Mouse (Mus musculus) myocyte (in vitro differentiated cells): ENCODE measurements around the gene Cysrt1.

Experiments used
- CEBPB ChIP-seq: IDR thresholded peaks from 2 replicates; pipeline ENCODE4 v1.6.1; 2011; ENCODE audit warnings: mild to moderate bottlenecking, moderate library complexity; ENCODE audit not compliant: poor library complexity, insufficient read depth, severe bottlenecking
- MAX ChIP-seq: IDR thresholded peaks from one replicate; pipeline ENCODE4 v1.6.1; 2011; ENCODE audit warnings: low read depth, mild to moderate bottlenecking, control low read depth
- MYOD1 ChIP-seq, 3 experiments: IDR thresholded peaks; one replicate each; pipeline ENCODE4 v1.6.1; 2011; ENCODE audit warnings: control low read depth in 2 of 3, low read depth in 2 of 3, mild to moderate bottlenecking in 2 of 3, moderate library complexity in 1 of 3; ENCODE audit not compliant: insufficient read length in 2 of 3, control insufficient read depth in 1 of 3
- POLR2A ChIP-seq: IDR thresholded peaks from one replicate; pipeline ENCODE4 v1.6.1; 2011; ENCODE audit warnings: low read depth, mild to moderate bottlenecking, control low read depth, moderate library complexity; ENCODE audit not compliant: insufficient read length
- POLR2AphosphoS2 ChIP-seq: IDR thresholded peaks from one replicate; pipeline ENCODE4 v1.6.1; 2011; ENCODE audit warnings: low read depth, control low read depth; ENCODE audit not compliant: insufficient read length
- TCF12 ChIP-seq: IDR thresholded peaks from one replicate; pipeline ENCODE4 v1.6.1; 2011; ENCODE audit warnings: mild to moderate bottlenecking, control low read depth; ENCODE audit not compliant: poor library complexity, insufficient read depth, severe bottlenecking
- TCF3 ChIP-seq: IDR thresholded peaks from one replicate; pipeline ENCODE4 v1.6.1; 2011; ENCODE audit warnings: low read depth, control low read depth; ENCODE audit not compliant: insufficient read length
- USF1 ChIP-seq: IDR thresholded peaks from one replicate; pipeline ENCODE4 v1.6.1; 2011; ENCODE audit warnings: low read depth, mild to moderate bottlenecking, control low read depth, moderate library complexity

GRCm38 (mm10) chr2:25263623-25264285 is 21.5 kb upstream of the Cysrt1 start:
- TF ChIP-seq USF1 (no peak), POLR2A (no peak), MAX (no peak), TCF3 (no peak), MYOD1 (IDR thresholded peaks at IDR 0.05; ENCODE audit: control insufficient read depth in 1 of 3, insufficient read length in 2 of 3, low read depth in 2 of 3) (no peak), CEBPB (no peak), TCF12 (no peak), POLR2AphosphoS2 (no peak)
